Mouse (Mus musculus) stomach, embryonic 16.5 days (tissue): ENCODE measurements around the gene Ckap2l. TPM values are rescaled to one million over a fixed set of nuclear protein-coding genes. Genes with fewer than 3 reads are reported as not detected.
A peak's percentile ranks its signal among the peaks of the same experiment; 100 is the strongest.

Experiments
- ATAC-seq: fragments of 200-750 bp; cut with Nextera tagmentation; 2 replicates; pipeline ENCODE4 v1.8.0; 2017; ENCODE audit warnings: moderate number of reproducible peaks, moderate TSS enrichment; ENCODE audit not compliant: insufficient read depth, low FRiP score
- H3K27ac ChIP-seq: fragments of 300-500 bp; sonication (generic); 2 replicates; pipeline ENCODE4 v1.5.1; 2014; ENCODE audit warnings: low read length
- H3K27me3 ChIP-seq: fragments of 300-500 bp; sonication (generic); 2 replicates; pipeline ENCODE4 v1.6.1; 2014; ENCODE audit warnings: low read length, control low read depth, mixed read lengths; ENCODE audit not compliant: control insufficient read depth, insufficient read depth
- H3K36me3 ChIP-seq: fragments of 300-500 bp; sonication (generic); 2 replicates; pipeline ENCODE4 v1.6.1; 2014; ENCODE audit warnings: low read length; ENCODE audit not compliant: control insufficient read depth, insufficient read depth
- H3K4me1 ChIP-seq: fragments of 300-500 bp; sonication (generic); 2 replicates; pipeline ENCODE4 v1.6.1; 2014; ENCODE audit warnings: low read length, control low read depth, mixed read lengths; ENCODE audit not compliant: control insufficient read depth, insufficient read depth
- H3K4me2 ChIP-seq: fragments of 300-500 bp; sonication (generic); 2 replicates; pipeline ENCODE4 v1.6.1; 2014; ENCODE audit warnings: low read depth, low read length, mixed read lengths
- H3K4me3 ChIP-seq: fragments of 300-500 bp; sonication (generic); replicated peaks from 2 replicates; pipeline ENCODE4 v1.5.1; 2014; ENCODE audit warnings: mild to moderate bottlenecking, low read length
- H3K9ac ChIP-seq: fragments of 300-500 bp; sonication (generic); 2 replicates; pipeline ENCODE4 v1.6.1; 2014; ENCODE audit warnings: low read length
- H3K9me3 ChIP-seq: fragments of 300-500 bp; sonication (generic); replicated peaks from 2 replicates; pipeline ENCODE4 v1.6.1; 2016; ENCODE audit warnings: low read length, control low read depth; ENCODE audit not compliant: control insufficient read depth
- WGBS: fragments of 180-500 bp; shearing (Covaris S2); extraction: QIAGEN DNeasy Blood & Tissue Kit; methylation state at CpG from one replicate; pipeline ENCODE4 v1.1.7; 2014; 5-methylcytosine and 5-hydroxymethylcytosine counted together
- polyA plus RNA-seq: library from polyadenylated mRNA; unstranded; fragments of >200 nt; fragmentation: Nextera tagmentation; extraction: Ambion mirVana; gene quantifications from 2 replicates; pipeline ENCODE4 v1.2.1, GENCODE M21; 2015

Ckap2l gene
- 35.4 and 38.5 TPM in 2 replicates for polyA plus RNA-seq

GRCm38 (mm10) chr2:129296671-129297588 lies at the start of gene Ckap2l:
Gene Ckap2l (minus strand): TSS chr2:129297212.
- ATAC-seq: peak; percentile 100

GRCm38 (mm10) chr2:129338138-129338621 lies 41.2 kb upstream of the Ckap2l start:
- Histone ChIP-seq H3K9me3 (no peaks in the 10 kb centered on the region), H3K9ac (no peak overlapping the region), H3K4me3 (no peak overlapping the region), H3K4me1 (no peaks in the 10 kb centered on the region), H3K27ac (no peak overlapping the region), H3K36me3 (no peaks in the 10 kb centered on the region), H3K27me3 (no peaks in the 10 kb centered on the region), H3K4me2 (no peak overlapping the region)
- WGBS: 68% methylated on average over 6 of the region's 6 CpGs
- no peak for ATAC-seq

More at GRCm38 (mm10) chr2:129296671-129297588, at the start of gene Ckap2l:
- Histone ChIP-seq H3K4me2 (peak within 1 kb of the TSS; percentile 95), H3K27ac (peak within 1 kb of the TSS; percentile 93), H3K9ac (peak within 1 kb of the TSS; percentile 86), H3K36me3 (no peaks in the 10 kb centered on the region), H3K4me3 (peak within 1 kb of the TSS; percentile 92), H3K4me1 (peaks cover 23% of the 10 kb centered on the region), H3K9me3 (no peaks in the 10 kb centered on the region), H3K27me3 (no peaks in the 10 kb centered on the region)
- under 1% methylated on average over 50 of the region's 50 CpGs for WGBS

- H3K9ac ChIP-seq: no peak overlapping the region
- no peaks in the 10 kb centered on the region for H3K4me1 ChIP-seq
- H3K4me2 ChIP-seq: no peak overlapping the region
- no peak for ATAC-seq
- H3K9me3 ChIP-seq: no peaks in the 10 kb centered on the region
- H3K27me3 ChIP-seq: no peaks in the 10 kb centered on the region
- 50% methylated on average over 4 of the region's 4 CpGs for WGBS
- H3K36me3 ChIP-seq: no peaks in the 10 kb centered on the region
- H3K4me3 ChIP-seq: no peak overlapping the region
- no peak overlapping the region for H3K27ac ChIP-seq
These were observed 36.5 kb upstream of the Ckap2l start for GRCm38 (mm10) chr2:129333471-129333870.

GRCm38 (mm10) chr2:129330540-129330939 lies 33.5 kb upstream of the Ckap2l start:
- Histone ChIP-seq H3K27ac (no peak overlapping the region), H3K27me3 (no peaks in the 10 kb centered on the region), H3K4me3 (no peak overlapping the region), H3K9ac (no peak overlapping the region), H3K4me2 (no peak overlapping the region), H3K9me3 (no peaks in the 10 kb centered on the region; the same call in 1 of the 2 replicates), H3K36me3 (no peaks in the 10 kb centered on the region), H3K4me1 (no peaks in the 10 kb centered on the region)
- ATAC-seq: no peak
- WGBS: 68% methylated on average over 13 of the region's 13 CpGs

- Histone ChIP-seq H3K27me3 (no peaks in the 10 kb centered on the region), H3K4me2 (no peak overlapping the region), H3K4me1 (no peaks in the 10 kb centered on the region), H3K27ac (no peak overlapping the region), H3K9me3 (no peaks in the 10 kb centered on the region; the same call in 1 of the 2 replicates), H3K4me3 (no peak overlapping the region), H3K9ac (no peak overlapping the region), H3K36me3 (no peaks in the 10 kb centered on the region)
- 63% methylated on average over 7 of the region's 7 CpGs for whole genome bisulfite sequencing
- ATAC-seq: no peak
These were observed 33.0 kb upstream of the Ckap2l start for GRCm38 (mm10) chr2:129330024-129330423.

GRCm38 (mm10) chr2:129328238-129328637 lies 31.2 kb upstream of the Ckap2l start:
- H3K4me2 ChIP-seq: no peak overlapping the region
- no peak for ATAC-seq
- H3K36me3 ChIP-seq: no peaks in the 10 kb centered on the region
- 84% methylated on average over 4 of the region's 4 CpGs for WGBS
- no peaks in the 10 kb centered on the region for H3K27me3 ChIP-seq
- H3K9ac ChIP-seq: no peak overlapping the region
- no peaks in the 10 kb centered on the region for H3K4me1 ChIP-seq
- H3K9me3 ChIP-seq: no peaks in the 10 kb centered on the region; the same call in 1 of the 2 replicates
- H3K4me3 ChIP-seq: no peak overlapping the region
- H3K27ac ChIP-seq: no peak overlapping the region

- WGBS: 56% methylated on average over 3 of the region's 3 CpGs
- Histone ChIP-seq H3K4me2 (no peak overlapping the region), H3K4me3 (no peak overlapping the region), H3K9ac (no peak overlapping the region), H3K4me1 (no peaks in the 10 kb centered on the region), H3K9me3 (no peaks in the 10 kb centered on the region; the same call in 1 of the 2 replicates), H3K27ac (peak overlapping the region; percentile 34; the same call in 1 of the 2 replicates), H3K27me3 (no peaks in the 10 kb centered on the region), H3K36me3 (no peaks in the 10 kb centered on the region)
- ATAC-seq: no peak
These were observed 27.2 kb upstream of the Ckap2l start for GRCm38 (mm10) chr2:129324216-129324615.

GRCm38 (mm10) chr2:129322117-129322635 lies 25.2 kb upstream of the Ckap2l start:
- no peak for ATAC-seq

GRCm38 (mm10) chr2:129320033-129320605 lies 23.1 kb upstream of the Ckap2l start:
- H3K27me3 ChIP-seq: no peaks in the 10 kb centered on the region
- WGBS: 78% methylated on average over 8 of the region's 8 CpGs
- no peaks in the 10 kb centered on the region for H3K9me3 ChIP-seq
- no peak overlapping the region for H3K27ac ChIP-seq
- no peak overlapping the region for H3K4me2 ChIP-seq
- H3K36me3 ChIP-seq: no peaks in the 10 kb centered on the region
- no peak for ATAC-seq
- H3K9ac ChIP-seq: no peak overlapping the region
- no peaks in the 10 kb centered on the region for H3K4me1 ChIP-seq
- H3K4me3 ChIP-seq: no peak overlapping the region

More at GRCm38 (mm10) chr2:129322117-129322635, 25.2 kb upstream of the Ckap2l start:
- 43% methylated on average over 1 of the region's 1 CpGs for WGBS
- Histone ChIP-seq H3K9me3 (no peaks in the 10 kb centered on the region; the same call in 1 of the 2 replicates), H3K27me3 (no peaks in the 10 kb centered on the region), H3K27ac (no peak overlapping the region), H3K9ac (no peak overlapping the region), H3K36me3 (no peaks in the 10 kb centered on the region), H3K4me2 (no peak overlapping the region), H3K4me3 (no peak overlapping the region), H3K4me1 (no peaks in the 10 kb centered on the region)
